Mouse (Mus musculus) kidney, adult 11 months (tissue): ENCODE measurements around the gene Fam69a.
"Not testable (repeated sequence)": the region's sequence is repeated elsewhere in the genome, so short reads cannot be mapped to it uniquely, and the experiment has no call there.

ENCODE experiments used
- DNase-seq: peaks from one replicate; pipeline ENCODE4 v3.0.0; 2022

Gene Fam69a

GRCm38 (mm10) chr5:107900206-107901013 lies 86.5 kb downstream of the Fam69a start, which contains the start of gene Rpl5:
Gene Rpl5 (plus strand): TSS chr5:107900502.
- peak; percentile 94 for DNase-seq

GRCm38 (mm10) chr5:107896265-107896664 lies 90.6 kb downstream of the Fam69a start:
- DNase-seq, result no peak

GRCm38 (mm10) chr5:107894676-107895075 lies 92.2 kb downstream of the Fam69a start:
- DNase-seq, result no peak

GRCm38 (mm10) chr5:107891515-107891914 lies 95.4 kb downstream of the Fam69a start:
- not testable (repeated sequence) for DNase-seq

GRCm38 (mm10) chr5:107889994-107890888 lies 96.6 kb downstream of the Fam69a start:
- peak; percentile 87 for DNase-seq

- DNase-seq, result peak; percentile 83
These were observed 106.2 kb downstream of the Fam69a start for GRCm38 (mm10) chr5:107880710-107881109.

GRCm38 (mm10) chr5:107877053-107877452 lies 109.8 kb downstream of the Fam69a start:
- DNase-seq, result no peak

- DNase-seq, result no peak
These were observed 111.6 kb downstream of the Fam69a start for GRCm38 (mm10) chr5:107875261-107875611.

GRCm38 (mm10) chr5:107874561-107875260 lies 112.2 kb downstream of the Fam69a start, which contains the start of gene Evi5:
Gene Evi5 (minus strand): TSS chr5:107875107.
- no peak for DNase-seq

- no peak for DNase-seq
These were observed 113.0 kb downstream of the Fam69a start for GRCm38 (mm10) chr5:107873886-107874302.

GRCm38 (mm10) chr5:107873330-107873729 lies 113.6 kb downstream of the Fam69a start:
- no peak for DNase-seq

- no peak for DNase-seq
These were observed 117.2 kb downstream of the Fam69a start for GRCm38 (mm10) chr5:107869701-107870100.

GRCm38 (mm10) chr5:107868905-107869424 lies 117.9 kb downstream of the Fam69a start:
- peak; percentile 96 for DNase-seq

GRCm38 (mm10) chr5:107867970-107868904 lies 118.6 kb downstream of the Fam69a start:
- peak; percentile 66 for DNase-seq

- DNase-seq, result no peak
These were observed 120.5 kb downstream of the Fam69a start for GRCm38 (mm10) chr5:107866127-107867126.

- DNase-seq, result no peak
These were observed 122.9 kb downstream of the Fam69a start for GRCm38 (mm10) chr5:107863971-107864370.

- no peak for DNase-seq
These were observed 127.9 kb downstream of the Fam69a start for GRCm38 (mm10) chr5:107858963-107859362.
